Mouse (Mus musculus): ENCODE results near the gene Ttc21b. TPM values are rescaled to one million over a fixed set of nuclear protein-coding genes. Genes with fewer than 3 reads are reported as not detected.

Ttc21b gene
- polyA plus RNA-seq, 1 experiment: 3.4 TPM

GRCm38 (mm10) chr2:66177017-66177416, 79.4 kb downstream of the Ttc21b start:
- no peak for DNase-seq
- Histone ChIP-seq H3K36me3 (ENCODE audit: control insufficient read depth, insufficient read depth, low read length) (no peaks in the 10 kb centered on the region), H3K27ac (ENCODE audit: control insufficient read depth, insufficient read depth, low read length) (no peak overlapping the region), H3K27me3 (ENCODE audit: control insufficient read depth, insufficient read depth, low read length) (no peaks in the 10 kb centered on the region), H3K4me1 (replicated peaks; ENCODE audit: control insufficient read depth, insufficient read depth, low read length) (no peaks in the 10 kb centered on the region), H3K4me3 (ENCODE audit: control insufficient read depth, insufficient read depth, low read length) (no peak overlapping the region)
- TF ChIP-seq POLR2A (IDR thresholded peaks at IDR 0.05; ENCODE audit: control insufficient read depth, extremely low read depth, insufficient read depth, low read length, poor library complexity) (no peak), CTCF (IDR thresholded peaks at IDR 0.05; ENCODE audit: borderline replicate concordance, control insufficient read depth, extremely low read depth, insufficient read depth, low read length, poor library complexity) (no peak)
- 90% methylated on average over 7 of the region's 7 CpGs for WGBS

DNA sequence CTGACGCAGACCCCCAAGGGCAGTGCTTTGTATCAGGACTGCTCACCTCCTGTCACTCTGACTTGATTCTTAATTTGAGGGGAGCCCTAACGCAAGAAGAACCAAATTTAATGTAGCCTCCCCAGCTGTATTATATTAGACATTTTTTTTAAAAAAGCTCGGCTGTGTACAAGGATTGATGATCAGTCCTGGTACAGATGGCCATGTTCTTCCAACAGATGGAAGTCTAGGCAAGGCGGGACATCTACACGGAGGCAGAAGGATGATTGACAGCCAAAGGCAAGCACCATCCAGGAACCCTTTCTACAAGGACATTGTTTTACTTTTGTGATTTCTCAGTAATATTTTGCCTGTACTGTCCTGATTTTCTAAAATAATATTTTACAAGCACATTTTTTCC, 83.3 kb downstream of the Ttc21b start:
- H3K36me3 ChIP-seq (ENCODE audit: control insufficient read depth, insufficient read depth, low read length): no peaks in the 10 kb centered on the region
- no peak for TF ChIP-seq CTCF (IDR thresholded peaks at IDR 0.05; ENCODE audit: borderline replicate concordance, control insufficient read depth, extremely low read depth, insufficient read depth, low read length, poor library complexity)
- no peak for TF ChIP-seq POLR2A (IDR thresholded peaks at IDR 0.05; ENCODE audit: control insufficient read depth, extremely low read depth, insufficient read depth, low read length, poor library complexity)
- no peaks in the 10 kb centered on the region for H3K4me1 ChIP-seq (replicated peaks; ENCODE audit: control insufficient read depth, insufficient read depth, low read length)
- H3K27ac ChIP-seq (ENCODE audit: control insufficient read depth, insufficient read depth, low read length): no peak overlapping the region
- 93% methylated on average over 5 of the region's 5 CpGs for WGBS
- no peak overlapping the region for H3K4me3 ChIP-seq (ENCODE audit: control insufficient read depth, insufficient read depth, low read length)
- DNase-seq: no peak
- H3K27me3 ChIP-seq (ENCODE audit: control insufficient read depth, insufficient read depth, low read length): no peaks in the 10 kb centered on the region

GRCm38 (mm10) chr2:66171643-66172042, 84.8 kb downstream of the Ttc21b start:
- H3K4me1 ChIP-seq (replicated peaks; ENCODE audit: control insufficient read depth, insufficient read depth, low read length): no peaks in the 10 kb centered on the region
- no peaks in the 10 kb centered on the region for H3K36me3 ChIP-seq (ENCODE audit: control insufficient read depth, insufficient read depth, low read length)
- no peak overlapping the region for H3K27ac ChIP-seq (ENCODE audit: control insufficient read depth, insufficient read depth, low read length)
- DNase-seq: no peak
- no peaks in the 10 kb centered on the region for H3K27me3 ChIP-seq (ENCODE audit: control insufficient read depth, insufficient read depth, low read length)
- no peak overlapping the region for H3K4me3 ChIP-seq (ENCODE audit: control insufficient read depth, insufficient read depth, low read length)
- 96% methylated on average over 3 of the region's 3 CpGs for WGBS
- TF ChIP-seq POLR2A (IDR thresholded peaks at IDR 0.05; ENCODE audit: control insufficient read depth, extremely low read depth, insufficient read depth, low read length, poor library complexity): no peak
- TF ChIP-seq CTCF (IDR thresholded peaks at IDR 0.05; ENCODE audit: borderline replicate concordance, control insufficient read depth, extremely low read depth, insufficient read depth, low read length, poor library complexity): no peak

DNA sequence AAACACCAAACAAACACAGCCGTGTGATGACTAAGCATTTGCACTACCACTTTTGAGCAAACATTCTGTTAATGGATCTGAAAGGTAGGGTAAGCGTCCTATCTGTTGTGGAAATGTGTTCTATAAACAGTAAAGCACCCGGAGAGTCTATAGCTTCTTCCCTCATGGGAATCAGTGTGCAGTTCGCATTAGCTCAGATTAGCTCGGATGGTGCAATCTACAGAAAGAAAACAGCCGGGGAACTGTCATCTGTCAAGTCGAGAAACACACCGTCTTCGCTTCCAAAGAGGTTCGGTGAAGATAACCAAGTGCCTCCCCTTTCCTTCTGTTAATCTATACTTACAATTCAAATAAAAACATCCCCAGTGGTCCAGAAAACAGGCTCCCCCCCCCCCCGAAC, 85.7 kb downstream of the Ttc21b start:
- no peak for DNase-seq
- 86% methylated on average over 11 of the region's 11 CpGs for WGBS
- H3K36me3 ChIP-seq (ENCODE audit: control insufficient read depth, insufficient read depth, low read length): no peaks in the 10 kb centered on the region
- TF ChIP-seq CTCF (IDR thresholded peaks at IDR 0.05; ENCODE audit: borderline replicate concordance, control insufficient read depth, extremely low read depth, insufficient read depth, low read length, poor library complexity) (no peak), POLR2A (IDR thresholded peaks at IDR 0.05; ENCODE audit: control insufficient read depth, extremely low read depth, insufficient read depth, low read length, poor library complexity) (no peak)
- H3K27me3 ChIP-seq (ENCODE audit: control insufficient read depth, insufficient read depth, low read length): no peaks in the 10 kb centered on the region
- no peak overlapping the region for H3K4me3 ChIP-seq (ENCODE audit: control insufficient read depth, insufficient read depth, low read length)
- no peak overlapping the region for H3K27ac ChIP-seq (ENCODE audit: control insufficient read depth, insufficient read depth, low read length)
- no peaks in the 10 kb centered on the region for H3K4me1 ChIP-seq (replicated peaks; ENCODE audit: control insufficient read depth, insufficient read depth, low read length)

DNA sequence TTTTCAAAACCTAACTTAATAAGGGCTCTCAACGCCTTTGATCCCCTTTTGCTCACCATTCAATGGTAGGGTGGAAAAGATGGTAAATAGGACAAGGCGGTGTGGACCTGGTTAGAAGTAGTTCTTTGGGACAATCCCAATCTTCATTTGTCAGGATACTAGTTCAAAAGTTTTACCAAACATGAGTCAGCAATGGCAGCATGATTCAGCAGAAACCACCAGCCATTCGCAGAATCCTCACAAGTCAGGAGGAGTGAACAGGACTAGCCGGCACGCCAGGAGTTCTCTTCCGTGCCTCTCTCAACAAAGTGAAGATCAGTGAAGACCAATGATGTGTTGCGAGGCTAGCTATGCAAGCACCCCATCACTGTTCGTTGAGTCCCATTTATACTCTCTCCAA, 91.4 kb downstream of the Ttc21b start:
- Histone ChIP-seq H3K36me3 (ENCODE audit: control insufficient read depth, insufficient read depth, low read length) (no peaks in the 10 kb centered on the region), H3K4me3 (ENCODE audit: control insufficient read depth, insufficient read depth, low read length) (no peak overlapping the region)
- 96% methylated on average over 8 of the region's 8 CpGs for WGBS

GRCm38 (mm10) chr2:66158140-66158915, 98.1 kb downstream of the Ttc21b start:
- H3K27me3 ChIP-seq (ENCODE audit: control insufficient read depth, insufficient read depth, low read length): no peaks in the 10 kb centered on the region
- H3K4me3 ChIP-seq (ENCODE audit: control insufficient read depth, insufficient read depth, low read length): no peak overlapping the region
- TF ChIP-seq POLR2A (IDR thresholded peaks at IDR 0.05; ENCODE audit: control insufficient read depth, extremely low read depth, insufficient read depth, low read length, poor library complexity) (no peak), CTCF (IDR thresholded peaks at IDR 0.05; ENCODE audit: borderline replicate concordance, control insufficient read depth, extremely low read depth, insufficient read depth, low read length, poor library complexity) (no peak)
- no peak overlapping the region for H3K27ac ChIP-seq (ENCODE audit: control insufficient read depth, insufficient read depth, low read length)
- WGBS: 81% methylated on average over 7 of the region's 7 CpGs
- H3K36me3 ChIP-seq (ENCODE audit: control insufficient read depth, insufficient read depth, low read length): no peaks in the 10 kb centered on the region
- H3K4me1 ChIP-seq (replicated peaks; ENCODE audit: control insufficient read depth, insufficient read depth, low read length): no peaks in the 10 kb centered on the region
- no peak for DNase-seq

More for the DNA sequence above, 91.4 kb downstream of the Ttc21b start:
- Histone ChIP-seq H3K27me3 (ENCODE audit: control insufficient read depth, insufficient read depth, low read length) (no peaks in the 10 kb centered on the region), H3K4me1 (replicated peaks; ENCODE audit: control insufficient read depth, insufficient read depth, low read length) (no peaks in the 10 kb centered on the region), H3K27ac (ENCODE audit: control insufficient read depth, insufficient read depth, low read length) (no peak overlapping the region)
- no peak for DNase-seq
- no peak for TF ChIP-seq CTCF (IDR thresholded peaks at IDR 0.05; ENCODE audit: borderline replicate concordance, control insufficient read depth, extremely low read depth, insufficient read depth, low read length, poor library complexity)
- TF ChIP-seq POLR2A (IDR thresholded peaks at IDR 0.05; ENCODE audit: control insufficient read depth, extremely low read depth, insufficient read depth, low read length, poor library complexity): no peak

Data from thymus, adult 2 months (tissue).